Mouse (Mus musculus) adrenal gland, postnatal 25 days (tissue): ENCODE data around the gene Tbx19. TPM values are rescaled to one million over a fixed set of nuclear protein-coding genes. Genes with fewer than 3 reads are reported as not detected.

Experiments
- DNase-seq: peaks from one replicate; pipeline ENCODE4 v3.0.0; 2021; ENCODE audit warnings: mixed read lengths
- total RNA-seq: library from RNA; stranded (reverse); gene quantifications from 2 replicates; pipeline ENCODE4 v1.2.3, GENCODE M21; 2021

The Tbx19 gene
- total RNA-seq, 1 experiment from 2014 or later: 0.12 TPM

- DNase-seq: no peak
Measured at GRCm38 (mm10) chr1:165113700-165114099, 46.9 kb downstream of the Tbx19 start.

- no peak for DNase-seq
Measured at GRCm38 (mm10) chr1:165110659-165111058, 49.9 kb downstream of the Tbx19 start.

GRCm38 (mm10) chr1:165109135-165109534, 51.4 kb downstream of the Tbx19 start:
- no peak for DNase-seq

- no peak for DNase-seq
Measured at GRCm38 (mm10) chr1:165108477-165108876, 52.1 kb downstream of the Tbx19 start.

GRCm38 (mm10) chr1:165106011-165106385, 54.6 kb downstream of the Tbx19 start:
- no peak for DNase-seq

GRCm38 (mm10) chr1:165105270-165106010, 55.1 kb downstream of the Tbx19 start:
- DNase-seq: no peak

- no peak for DNase-seq
Measured at GRCm38 (mm10) chr1:165104707-165105259, 55.8 kb downstream of the Tbx19 start.

- no peak for DNase-seq
Measured at GRCm38 (mm10) chr1:165099569-165099968, 61.0 kb downstream of the Tbx19 start.

GRCm38 (mm10) chr1:165094871-165095270, 65.7 kb downstream of the Tbx19 start:
- no peak for DNase-seq

- peak; percentile 29 for DNase-seq
Measured at GRCm38 (mm10) chr1:165091721-165092120, 68.9 kb downstream of the Tbx19 start.

- DNase-seq: no peak
Measured at GRCm38 (mm10) chr1:165089556-165089955, 71.0 kb downstream of the Tbx19 start.

Other genes with a start within 250 kb of the Tbx19 start
- not detected in 2 replicates for gene Xcl1, start 225.2 kb downstream of the Tbx19 start, total RNA-seq
- 27.5 and 35.9 TPM in 2 replicates for gene Sft2d2, start 33.7 kb upstream of the Tbx19 start, total RNA-seq
- 39.8 and 54.2 TPM in 2 replicates for gene Tiprl, start 76.2 kb upstream of the Tbx19 start, total RNA-seq
- gene Gpr161, start 135.0 kb upstream of the Tbx19 start, total RNA-seq: 1.00 and 1.3 TPM in 2 replicates